Mouse (Mus musculus) ovary, postnatal 36 days (tissue): ENCODE results near the gene Fxyd7.

Experiments used
- DNase-seq: peaks from one replicate; pipeline ENCODE4 v3.0.0; 2022; ENCODE audit warnings: low spot score, mixed read lengths

Fxyd7 gene

GRCm38 (mm10) chr7:31051321-31052021 is at the start of gene Fxyd7:
Gene Fxyd7 (minus strand): TSS chr7:31051467.
- no peak for DNase-seq

- no peak for DNase-seq
These were observed 49.5 kb upstream of the Fxyd7 start for GRCm38 (mm10) chr7:31100786-31101185.

- DNase-seq, result no peak
These were observed 48.3 kb upstream of the Fxyd7 start for GRCm38 (mm10) chr7:31099612-31099982.

GRCm38 (mm10) chr7:31098697-31099611 is 47.7 kb upstream of the Fxyd7 start:
- no peak for DNase-seq

GRCm38 (mm10) chr7:31097583-31098248 is 46.4 kb upstream of the Fxyd7 start:
- peak; percentile 86 for DNase-seq

GRCm38 (mm10) chr7:31096892-31097564 is 45.8 kb upstream of the Fxyd7 start:
- no peak for DNase-seq

GRCm38 (mm10) chr7:31094774-31095501 is 43.7 kb upstream of the Fxyd7 start:
- no peak for DNase-seq

GRCm38 (mm10) chr7:31089721-31090120 is 38.5 kb upstream of the Fxyd7 start:
- DNase-seq, result no peak

GRCm38 (mm10) chr7:31088206-31088605 is 36.9 kb upstream of the Fxyd7 start:
- no peak for DNase-seq

- no peak for DNase-seq
These were observed 36.0 kb upstream of the Fxyd7 start for GRCm38 (mm10) chr7:31087262-31087661.

GRCm38 (mm10) chr7:31086175-31086755 is 35.0 kb upstream of the Fxyd7 start:
- no peak for DNase-seq

- DNase-seq, result no peak
These were observed 33.9 kb upstream of the Fxyd7 start for GRCm38 (mm10) chr7:31085171-31085570.

- DNase-seq, result no peak
These were observed 32.9 kb upstream of the Fxyd7 start for GRCm38 (mm10) chr7:31084140-31084539.

GRCm38 (mm10) chr7:31082831-31083588 is 31.7 kb upstream of the Fxyd7 start:
- no peak for DNase-seq

- no peak for DNase-seq
These were observed 30.8 kb upstream of the Fxyd7 start for GRCm38 (mm10) chr7:31082106-31082505.

- no peak for DNase-seq
These were observed 29.8 kb upstream of the Fxyd7 start for GRCm38 (mm10) chr7:31081106-31081505.

- no peak for DNase-seq
These were observed 29.3 kb upstream of the Fxyd7 start for GRCm38 (mm10) chr7:31080611-31081010.

GRCm38 (mm10) chr7:31079670-31080069 is 28.4 kb upstream of the Fxyd7 start:
- DNase-seq, result no peak

- DNase-seq, result no peak
These were observed 26.7 kb upstream of the Fxyd7 start for GRCm38 (mm10) chr7:31077885-31078445.

GRCm38 (mm10) chr7:31077470-31077869 is 26.2 kb upstream of the Fxyd7 start:
- no peak for DNase-seq
